Mouse (Mus musculus): Measurements from ENCODE around the gene Crlf1. TPM values are rescaled to one million over a fixed set of nuclear protein-coding genes. Genes with fewer than 3 reads are reported as not detected.
A peak's percentile ranks its signal among the peaks of the same experiment; 100 is the strongest.

The Crlf1 gene
- polyA plus RNA-seq, 1 experiment from 2014 or later = 83.3 TPM

GRCm38 (mm10) chr8:70469938-70470337 lies 23.0 kb upstream of the Crlf1 start:
- no peak for ATAC-seq (ENCODE audit: low FRiP score, low read depth)

GRCm38 (mm10) chr8:70471856-70472255 lies 21.1 kb upstream of the Crlf1 start:
- Histone ChIP-seq H3K9ac (no peak overlapping the region), H3K9me3 (no peaks in the 10 kb centered on the region), H3K27me3 (no peaks in the 10 kb centered on the region), H3K4me2 (replicated peaks) (no peak overlapping the region), H3K27ac (no peak overlapping the region), H3K36me3 (peaks cover 9% of the 10 kb centered on the region), H3K4me1 (peaks cover 43% of the 10 kb centered on the region), H3K4me3 (no peak overlapping the region)
- WGBS = 95% methylated on average over 7 of the region's 7 CpGs
- no peak for ATAC-seq (ENCODE audit: low FRiP score, low read depth)

More at GRCm38 (mm10) chr8:70469938-70470337, 23.0 kb upstream of the Crlf1 start:
- H3K4me1 ChIP-seq = peaks cover 31% of the 10 kb centered on the region
- H3K4me2 ChIP-seq (replicated peaks) = no peak overlapping the region
- H3K27me3 ChIP-seq = no peaks in the 10 kb centered on the region
- H3K4me3 ChIP-seq = no peak overlapping the region
- WGBS = 73% methylated on average over 2 of the region's 2 CpGs
- H3K9me3 ChIP-seq = no peaks in the 10 kb centered on the region
- no peak overlapping the region for H3K27ac ChIP-seq
- peak overlapping the region; percentile 21; the same call in 1 of the 2 replicates for H3K9ac ChIP-seq
- peaks cover 20% of the 10 kb centered on the region for H3K36me3 ChIP-seq

- no peaks in the 10 kb centered on the region for H3K27me3 ChIP-seq
- under 1% methylated on average over 53 of the region's 53 CpGs for WGBS
- H3K9me3 ChIP-seq = no peaks in the 10 kb centered on the region
- H3K36me3 ChIP-seq = peaks cover 4% of the 10 kb centered on the region; the same call in 1 of the 2 replicates
- peak within 1 kb of the TSS; percentile 74 for H3K4me3 ChIP-seq
- peaks cover 23% of the 10 kb centered on the region for H3K4me1 ChIP-seq
- peak within 1 kb of the TSS; percentile 89 for H3K9ac ChIP-seq
- peak within 1 kb of the TSS; percentile 70 for H3K4me2 ChIP-seq (replicated peaks)
- H3K27ac ChIP-seq = no peak within 1 kb of the TSS
- peak; percentile 92 for ATAC-seq (ENCODE audit: low FRiP score, low read depth)
These were observed 16.4 kb upstream of the Crlf1 start, which contains the start of gene Klhl26 for GRCm38 (mm10) chr8:70476333-70477268. Klhl26 (minus strand) TSS chr8:70476968.

GRCm38 (mm10) chr8:70477269-70477982 lies 15.5 kb upstream of the Crlf1 start:
- Histone ChIP-seq H3K4me3 (peak overlapping the region; percentile 74), H3K4me1 (peaks cover 23% of the 10 kb centered on the region), H3K4me2 (replicated peaks) (peak overlapping the region; percentile 70), H3K27me3 (no peaks in the 10 kb centered on the region), H3K27ac (no peak overlapping the region), H3K36me3 (peaks cover 4% of the 10 kb centered on the region; the same call in 1 of the 2 replicates), H3K9ac (no peak overlapping the region), H3K9me3 (no peaks in the 10 kb centered on the region)
- WGBS = 2% methylated on average over 21 of the region's 21 CpGs
- ATAC-seq (ENCODE audit: low FRiP score, low read depth) = peak; percentile 21

GRCm38 (mm10) chr8:70481908-70482307 lies 11.1 kb upstream of the Crlf1 start:
- no peak overlapping the region for H3K27ac ChIP-seq
- WGBS = 77% methylated on average over 3 of the region's 3 CpGs
- no peak overlapping the region for H3K4me3 ChIP-seq
- no peaks in the 10 kb centered on the region for H3K9me3 ChIP-seq
- peaks cover 19% of the 10 kb centered on the region for H3K27me3 ChIP-seq
- H3K36me3 ChIP-seq = no peaks in the 10 kb centered on the region
- peaks cover 18% of the 10 kb centered on the region for H3K4me1 ChIP-seq
- ATAC-seq (ENCODE audit: low FRiP score, low read depth) = no peak
- H3K4me2 ChIP-seq (replicated peaks) = no peak overlapping the region
- no peak overlapping the region for H3K9ac ChIP-seq

GRCm38 (mm10) chr8:70482943-70483342 lies 10.0 kb upstream of the Crlf1 start:
- WGBS = 72% methylated on average over 2 of the region's 2 CpGs

GRCm38 (mm10) chr8:70486191-70486681 lies 6.7 kb upstream of the Crlf1 start:
- Histone ChIP-seq H3K36me3 (no peaks in the 10 kb centered on the region), H3K4me2 (replicated peaks) (peak overlapping the region; percentile 70; the same call in 1 of the 2 replicates), H3K27me3 (peaks cover 59% of the 10 kb centered on the region), H3K4me3 (no peak overlapping the region), H3K27ac (no peak overlapping the region), H3K9ac (0 out of 2 replicates have a peak overlapping the region, but pooled peaks have one; percentile 19), H3K4me1 (peaks cover 50% of the 10 kb centered on the region), H3K9me3 (no peaks in the 10 kb centered on the region)
- ATAC-seq (ENCODE audit: low FRiP score, low read depth) = no peak
- 56% methylated on average over 7 of the region's 7 CpGs for WGBS

More at GRCm38 (mm10) chr8:70482943-70483342, 10.0 kb upstream of the Crlf1 start:
- no peak for ATAC-seq (ENCODE audit: low FRiP score, low read depth)
- H3K9ac ChIP-seq = no peak overlapping the region
- no peak overlapping the region for H3K4me3 ChIP-seq
- H3K4me2 ChIP-seq (replicated peaks) = no peak overlapping the region
- peaks cover 18% of the 10 kb centered on the region for H3K4me1 ChIP-seq
- H3K27ac ChIP-seq = no peak overlapping the region
- H3K27me3 ChIP-seq = peaks cover 27% of the 10 kb centered on the region
- no peaks in the 10 kb centered on the region for H3K36me3 ChIP-seq
- no peaks in the 10 kb centered on the region for H3K9me3 ChIP-seq

GRCm38 (mm10) chr8:70486941-70487520 lies 5.9 kb upstream of the Crlf1 start, which contains the start of gene Tmem59l:
Tmem59l (minus strand) TSS chr8:70487358.
- H3K4me2 ChIP-seq (replicated peaks) = peak within 1 kb of the TSS; percentile 90
- peaks cover 58% of the 10 kb centered on the region for H3K4me1 ChIP-seq
- no peaks in the 10 kb centered on the region for H3K36me3 ChIP-seq
- H3K4me3 ChIP-seq = peak within 1 kb of the TSS; percentile 40
- no peaks in the 10 kb centered on the region for H3K9me3 ChIP-seq
- no peak for ATAC-seq (ENCODE audit: low FRiP score, low read depth)
- H3K27me3 ChIP-seq = peaks cover 67% of the 10 kb centered on the region
- H3K9ac ChIP-seq = peak within 1 kb of the TSS; percentile 62
- no peak within 1 kb of the TSS for H3K27ac ChIP-seq
- 9% methylated on average over 32 of the region's 33 CpGs for WGBS

- H3K4me2 ChIP-seq (replicated peaks) = peak overlapping the region; percentile 90
- no peak overlapping the region for H3K27ac ChIP-seq
- 4% methylated on average over 55 of the region's 55 CpGs for WGBS
- no peak for ATAC-seq (ENCODE audit: low FRiP score, low read depth)
- peaks cover 68% of the 10 kb centered on the region for H3K4me1 ChIP-seq
- no peaks in the 10 kb centered on the region for H3K36me3 ChIP-seq
- peak overlapping the region; percentile 43 for H3K9ac ChIP-seq
- peak overlapping the region; percentile 35 for H3K4me3 ChIP-seq
- H3K27me3 ChIP-seq = peaks cover 79% of the 10 kb centered on the region
- H3K9me3 ChIP-seq = no peaks in the 10 kb centered on the region
These were observed 4.8 kb upstream of the Crlf1 start for GRCm38 (mm10) chr8:70487993-70488796.

- Histone ChIP-seq H3K4me3 (peak overlapping the region; percentile 37), H3K36me3 (no peaks in the 10 kb centered on the region), H3K27ac (no peak overlapping the region), H3K4me2 (replicated peaks) (peak overlapping the region; percentile 90), H3K4me1 (peaks cover 76% of the 10 kb centered on the region), H3K9me3 (no peaks in the 10 kb centered on the region), H3K27me3 (peaks cover 87% of the 10 kb centered on the region), H3K9ac (peak overlapping the region; percentile 54)
- ATAC-seq (ENCODE audit: low FRiP score, low read depth) = no peak
- WGBS = 3% methylated on average over 14 of the region's 14 CpGs
These were observed 4.0 kb upstream of the Crlf1 start for GRCm38 (mm10) chr8:70488931-70489470.

- peak overlapping the region; percentile 37 for H3K4me3 ChIP-seq
- H3K4me2 ChIP-seq (replicated peaks) = peak overlapping the region; percentile 90
- 2% methylated on average over 31 of the region's 41 CpGs for WGBS
- H3K27ac ChIP-seq = no peak overlapping the region
- peak overlapping the region; percentile 54 for H3K9ac ChIP-seq
- H3K27me3 ChIP-seq = peaks cover 92% of the 10 kb centered on the region
- no peak for ATAC-seq (ENCODE audit: low FRiP score, low read depth)
- H3K36me3 ChIP-seq = no peaks in the 10 kb centered on the region
- no peaks in the 10 kb centered on the region for H3K9me3 ChIP-seq
- H3K4me1 ChIP-seq = peaks cover 80% of the 10 kb centered on the region
These were observed 3.4 kb upstream of the Crlf1 start for GRCm38 (mm10) chr8:70489576-70489975.
